Mouse (Mus musculus) heart, postnatal 0 days (tissue): Measurements from ENCODE around the gene Clspn. TPM values are rescaled to one million over a fixed set of nuclear protein-coding genes. Genes with fewer than 3 reads are reported as not detected.

Experiments used
- ATAC-seq: fragments of 200-750 bp; cut with Nextera tagmentation; 2 replicates; pipeline ENCODE4 v1.8.0; 2017; ENCODE audit warnings: low read depth, moderate number of reproducible peaks, moderate library complexity; ENCODE audit not compliant: insufficient read depth
- DNase-seq: peaks from one replicate; pipeline ENCODE4 v3.0.0-alpha.2; 2016; ENCODE audit warnings: low spot score
- H3K27ac ChIP-seq: fragments of 300-500 bp; sonication (generic); 2 replicates; pipeline ENCODE4 v1.5.1; 2014; ENCODE audit warnings: low read depth, mild to moderate bottlenecking
- H3K27me3 ChIP-seq: fragments of 300-500 bp; sonication (generic); 2 replicates; pipeline ENCODE4 v1.6.1; 2014; ENCODE audit warnings: low read length, mixed read lengths; ENCODE audit not compliant: control insufficient read depth, insufficient read depth
- H3K36me3 ChIP-seq: fragments of 300-500 bp; sonication (generic); replicated peaks from 2 replicates; pipeline ENCODE4 v1.6.1; 2014; ENCODE audit warnings: low read length, mixed read lengths; ENCODE audit not compliant: control insufficient read depth, insufficient read depth
- H3K4me1 ChIP-seq: fragments of 300-500 bp; sonication (generic); 2 replicates; pipeline ENCODE4 v1.6.1; 2014; ENCODE audit warnings: antibody characterized with exemption; ENCODE audit not compliant: control insufficient read depth, insufficient read depth
- H3K4me2 ChIP-seq: fragments of 300-500 bp; sonication (generic); 2 replicates; pipeline ENCODE4 v1.6.1; 2014; ENCODE audit warnings: low read depth, mild to moderate bottlenecking, low read length, moderate library complexity
- H3K4me3 ChIP-seq: fragments of 300-500 bp; sonication (generic); 2 replicates; pipeline ENCODE4 v1.5.1; 2014; ENCODE audit warnings: low read depth, low read length
- H3K9ac ChIP-seq: fragments of 300-500 bp; sonication (generic); replicated peaks from 2 replicates; pipeline ENCODE4 v1.6.1; 2014; ENCODE audit warnings: low read depth, low read length, mixed read lengths
- H3K9me3 ChIP-seq: fragments of 300-500 bp; sonication (generic); replicated peaks from 2 replicates; pipeline ENCODE4 v1.6.1; 2016; ENCODE audit warnings: low read length; ENCODE audit not compliant: control insufficient read depth
- CTCF ChIP-seq: IDR thresholded peaks from 2 replicates; pipeline ENCODE4 v1.5.1; 2016; ENCODE audit warnings: antibody characterized with exemption, control low read depth, low read depth
- EP300 ChIP-seq: IDR thresholded peaks from 2 replicates; pipeline ENCODE4 v1.6.1; 2016; ENCODE audit warnings: antibody characterized with exemption, low read depth
- WGBS: fragments of 180-500 bp; shearing (Covaris S2); extraction: QIAGEN DNeasy Blood & Tissue Kit; methylation state at CpG from one replicate; pipeline ENCODE4 v1.1.7; 2014; 5-methylcytosine and 5-hydroxymethylcytosine counted together
- polyA plus RNA-seq: library from polyadenylated mRNA; unstranded; fragments of >200 nt; fragmentation: Nextera tagmentation; extraction: Ambion mirVana; gene quantifications from 2 replicates; pipeline ENCODE4 v1.2.1, GENCODE M21; 2015
- total RNA-seq: library from RNA; depleted of rRNA; stranded (reverse); fragments of >200 nt; gene quantifications from 2 replicates; pipeline ENCODE4 v1.2.3, GENCODE M21; 2014; ENCODE audit warnings: low replicate concordance

The Clspn gene
- total and polyA plus RNA-seq, 2 experiments from 2014 or later: 6.9 to 7.0 TPM

GRCm38 (mm10) chr4:126569783-126570182 lies 13.0 kb downstream of the Clspn start:
- ATAC-seq: no peak
- H3K36me3 ChIP-seq: peaks cover 69% of the 10 kb centered on the region
- no peaks in the 10 kb centered on the region for H3K27me3 ChIP-seq
- no peak for TF ChIP-seq CTCF
- no peak for TF ChIP-seq EP300
- no peak for DNase-seq
- 82% methylated on average over 3 of the region's 3 CpGs for WGBS
- H3K4me1 ChIP-seq: no peaks in the 10 kb centered on the region
- no peak overlapping the region for H3K4me3 ChIP-seq
- H3K27ac ChIP-seq: no peak overlapping the region
- H3K4me2 ChIP-seq: no peak overlapping the region
- 0 out of 2 replicates have a peak, but pooled peaks cover 2% of the 10 kb centered on the region for H3K9me3 ChIP-seq
- no peak overlapping the region for H3K9ac ChIP-seq

GRCm38 (mm10) chr4:126576281-126576680 lies 19.5 kb downstream of the Clspn start:
- Histone ChIP-seq H3K9ac (no peak overlapping the region), H3K27me3 (no peaks in the 10 kb centered on the region), H3K27ac (no peak overlapping the region), H3K4me3 (no peak overlapping the region), H3K4me1 (no peaks in the 10 kb centered on the region), H3K4me2 (no peak overlapping the region), H3K36me3 (peaks cover 81% of the 10 kb centered on the region), H3K9me3 (0 out of 2 replicates have a peak, but pooled peaks cover 4% of the 10 kb centered on the region)
- TF ChIP-seq CTCF (no peak), EP300 (no peak)
- ATAC-seq (no peak), DNase-seq (no peak)
- 88% methylated on average over 5 of the region's 5 CpGs for WGBS

GRCm38 (mm10) chr4:126577920-126578319 lies 21.2 kb downstream of the Clspn start:
- peaks cover 75% of the 10 kb centered on the region for H3K36me3 ChIP-seq

GRCm38 (mm10) chr4:126579077-126579476 lies 22.3 kb downstream of the Clspn start:
- Histone ChIP-seq H3K4me2 (no peak overlapping the region), H3K4me3 (no peak overlapping the region), H3K4me1 (no peaks in the 10 kb centered on the region), H3K9ac (no peak overlapping the region), H3K27me3 (no peaks in the 10 kb centered on the region), H3K27ac (no peak overlapping the region), H3K36me3 (peaks cover 63% of the 10 kb centered on the region), H3K9me3 (0 out of 2 replicates have a peak, but pooled peaks cover 4% of the 10 kb centered on the region)
- 83% methylated on average over 2 of the region's 2 CpGs for WGBS
- TF ChIP-seq EP300 (no peak), CTCF (no peak)
- no peak for DNase-seq
- ATAC-seq: no peak

More at GRCm38 (mm10) chr4:126577920-126578319, 21.2 kb downstream of the Clspn start:
- no peak for DNase-seq
- 0 out of 2 replicates have a peak, but pooled peaks cover 4% of the 10 kb centered on the region for H3K9me3 ChIP-seq
- no peak overlapping the region for H3K4me2 ChIP-seq
- TF ChIP-seq EP300 (no peak), CTCF (no peak)
- H3K4me1 ChIP-seq: no peaks in the 10 kb centered on the region
- no peak for ATAC-seq
- 84% methylated on average over 3 of the region's 3 CpGs for WGBS
- no peak overlapping the region for H3K9ac ChIP-seq
- H3K27me3 ChIP-seq: no peaks in the 10 kb centered on the region
- no peak overlapping the region for H3K4me3 ChIP-seq
- H3K27ac ChIP-seq: no peak overlapping the region

GRCm38 (mm10) chr4:126585739-126586138 lies 29.0 kb downstream of the Clspn start:
- no peak for TF ChIP-seq CTCF
- TF ChIP-seq EP300: no peak
- H3K9ac ChIP-seq: no peak overlapping the region
- peaks cover 52% of the 10 kb centered on the region for H3K36me3 ChIP-seq
- H3K9me3 ChIP-seq: no peaks in the 10 kb centered on the region
- no peaks in the 10 kb centered on the region for H3K27me3 ChIP-seq
- no peaks in the 10 kb centered on the region for H3K4me1 ChIP-seq
- 93% methylated on average over 13 of the region's 13 CpGs for WGBS
- no peak for ATAC-seq
- H3K4me2 ChIP-seq: no peak overlapping the region
- no peak overlapping the region for H3K4me3 ChIP-seq
- no peak for DNase-seq
- no peak overlapping the region for H3K27ac ChIP-seq

GRCm38 (mm10) chr4:126592039-126592438 lies 35.3 kb downstream of the Clspn start:
- 83% methylated on average over 6 of the region's 6 CpGs for WGBS
- no peak overlapping the region for H3K27ac ChIP-seq
- no peaks in the 10 kb centered on the region for H3K4me1 ChIP-seq
- DNase-seq: no peak
- peaks cover 55% of the 10 kb centered on the region for H3K36me3 ChIP-seq
- no peak overlapping the region for H3K4me2 ChIP-seq
- no peak for TF ChIP-seq CTCF
- no peak for TF ChIP-seq EP300
- H3K27me3 ChIP-seq: no peaks in the 10 kb centered on the region
- H3K4me3 ChIP-seq: no peak overlapping the region
- no peak for ATAC-seq
- H3K9me3 ChIP-seq: no peaks in the 10 kb centered on the region
- H3K9ac ChIP-seq: no peak overlapping the region
